Mouse (Mus musculus): ENCODE data around the gene Atad1.
"Not testable (repeated sequence)": the region's sequence is repeated elsewhere in the genome, so short reads cannot be mapped to it uniquely, and the experiment has no call there.

The Atad1 gene

GRCm38 (mm10) chr19:32739686-32740085 lies at the start of gene Atad1:
TSS of gene Atad1 (minus strand) at chr19:32739786.
- no peak for DNase-seq (ENCODE audit: low spot score in 2 of 2)

GRCm38 (mm10) chr19:32788016-32788415 lies 48.4 kb upstream of the Atad1 start:
- DNase-seq (ENCODE audit: low spot score in 2 of 2), result not testable (repeated sequence)

GRCm38 (mm10) chr19:32787388-32787787 lies 47.8 kb upstream of the Atad1 start:
- DNase-seq (ENCODE audit: low spot score in 2 of 2), result not testable (repeated sequence)

GRCm38 (mm10) chr19:32781305-32782071 lies 41.9 kb upstream of the Atad1 start:
- DNase-seq (ENCODE audit: low spot score in 2 of 2), result no peak

- no peak for DNase-seq (ENCODE audit: low spot score in 2 of 2)
Observed at GRCm38 (mm10) chr19:32779131-32779530, 39.5 kb upstream of the Atad1 start.

GRCm38 (mm10) chr19:32778411-32778810 lies 38.8 kb upstream of the Atad1 start:
- DNase-seq (ENCODE audit: low spot score in 2 of 2), result no peak

GRCm38 (mm10) chr19:32762493-32762892 lies 22.9 kb upstream of the Atad1 start:
- no peak for DNase-seq (ENCODE audit: low spot score in 2 of 2)

GRCm38 (mm10) chr19:32761162-32761561 lies 21.6 kb upstream of the Atad1 start:
- DNase-seq (ENCODE audit: low spot score in 2 of 2), result no peak

- no peak for DNase-seq (ENCODE audit: low spot score in 2 of 2)
Observed at GRCm38 (mm10) chr19:32760499-32760898, 20.9 kb upstream of the Atad1 start.

GRCm38 (mm10) chr19:32759357-32760024 lies 19.9 kb upstream of the Atad1 start:
- DNase-seq (ENCODE audit: low spot score in 2 of 2), result no peak

GRCm38 (mm10) chr19:32758793-32759161 lies 19.2 kb upstream of the Atad1 start:
- DNase-seq (ENCODE audit: low spot score in 2 of 2), result no peak

- peak; percentile 26 to 46 for DNase-seq (ENCODE audit: low spot score in 2 of 2)
Observed at GRCm38 (mm10) chr19:32757831-32758792, 18.5 kb upstream of the Atad1 start.

- DNase-seq (ENCODE audit: low spot score in 2 of 2), result peak; percentile 93 to 97
Observed at GRCm38 (mm10) chr19:32756900-32757725, 17.5 kb upstream of the Atad1 start, which contains the start of gene Pten. TSS of gene Pten (plus strand) at chr19:32757497.

- no peak for DNase-seq (ENCODE audit: low spot score in 2 of 2)
Observed at GRCm38 (mm10) chr19:32756636-32756899, 17.0 kb upstream of the Atad1 start.

- DNase-seq (ENCODE audit: low spot score in 2 of 2), result peak; percentile 94 to 96
Observed at GRCm38 (mm10) chr19:32755792-32756635, 16.4 kb upstream of the Atad1 start.

- DNase-seq (ENCODE audit: low spot score in 2 of 2), result no peak
Observed at GRCm38 (mm10) chr19:32755104-32755791, 15.7 kb upstream of the Atad1 start.

- no peak for DNase-seq (ENCODE audit: low spot score in 2 of 2)
Observed at GRCm38 (mm10) chr19:32754188-32755000, 14.8 kb upstream of the Atad1 start.

GRCm38 (mm10) chr19:32753386-32753785 lies 13.8 kb upstream of the Atad1 start:
- DNase-seq (ENCODE audit: low spot score in 2 of 2), result no peak

- no peak for DNase-seq (ENCODE audit: low spot score in 2 of 2)
Observed at GRCm38 (mm10) chr19:32752357-32752756, 12.8 kb upstream of the Atad1 start.
